Mouse (Mus musculus) thymus, postnatal 10 days (tissue): ENCODE measurements around the gene Apol7e.
"Not testable (repeated sequence)": the region's sequence is repeated elsewhere in the genome, so short reads cannot be mapped to it uniquely, and the experiment has no call there.

Experiments used
- DNase-seq, 2 experiments: peaks; one replicate each; pipeline ENCODE4 v3.0.0; 2021; ENCODE audit warnings: low spot score in 2 of 2

The Apol7e gene

GRCm38 (mm10) chr15:77698656-77699055, at the start of gene Apol7e:
Apol7e (plus strand) TSS chr15:77698857.
- DNase-seq: not testable (repeated sequence)

GRCm38 (mm10) chr15:77651143-77651542, 47.5 kb upstream of the Apol7e start:
- not testable (repeated sequence) for DNase-seq

GRCm38 (mm10) chr15:77659773-77660172, 38.9 kb upstream of the Apol7e start:
- not testable (repeated sequence) for DNase-seq

- DNase-seq: not testable (repeated sequence)
These were observed 36.8 kb upstream of the Apol7e start for GRCm38 (mm10) chr15:77661841-77662240.

GRCm38 (mm10) chr15:77674081-77674480, 24.6 kb upstream of the Apol7e start:
- DNase-seq: not testable (repeated sequence)

- DNase-seq: peak in 1 of 2 experiments; percentile 24
These were observed 14.7 kb upstream of the Apol7e start for GRCm38 (mm10) chr15:77683944-77684343.

GRCm38 (mm10) chr15:77691532-77692311, 6.9 kb upstream of the Apol7e start:
- DNase-seq: not testable (repeated sequence)

- peak; percentile 43 to 47 for DNase-seq
These were observed 3.9 kb upstream of the Apol7e start for GRCm38 (mm10) chr15:77694687-77695295.

GRCm38 (mm10) chr15:77705306-77705705, 6.6 kb downstream of the Apol7e start:
- DNase-seq: not testable (repeated sequence)

- DNase-seq: not testable (repeated sequence)
These were observed 10.3 kb downstream of the Apol7e start for GRCm38 (mm10) chr15:77708936-77709335.

GRCm38 (mm10) chr15:77718240-77718639, 19.6 kb downstream of the Apol7e start:
- not testable (repeated sequence) for DNase-seq

GRCm38 (mm10) chr15:77721509-77721908, 22.9 kb downstream of the Apol7e start:
- not testable (repeated sequence) for DNase-seq

GRCm38 (mm10) chr15:77724208-77724911, 25.7 kb downstream of the Apol7e start:
- not testable (repeated sequence) for DNase-seq

GRCm38 (mm10) chr15:77725393-77726020, 26.9 kb downstream of the Apol7e start:
- not testable (repeated sequence) for DNase-seq

- DNase-seq: not testable (repeated sequence)
These were observed 28.5 kb downstream of the Apol7e start for GRCm38 (mm10) chr15:77727139-77727538.

- DNase-seq: not testable (repeated sequence)
These were observed 29.1 kb downstream of the Apol7e start for GRCm38 (mm10) chr15:77727745-77728144.

- not testable (repeated sequence) for DNase-seq
These were observed 30.1 kb downstream of the Apol7e start, which contains the start of gene Apol9b for GRCm38 (mm10) chr15:77728739-77729138. Apol9b (plus strand) TSS chr15:77729039.

GRCm38 (mm10) chr15:77731605-77732004, 32.9 kb downstream of the Apol7e start:
- DNase-seq: no peak

GRCm38 (mm10) chr15:77732851-77733250, 34.2 kb downstream of the Apol7e start:
- not testable (repeated sequence) for DNase-seq

GRCm38 (mm10) chr15:77733380-77733779, 34.7 kb downstream of the Apol7e start:
- DNase-seq: peak in 1 of 2 experiments; percentile 28

GRCm38 (mm10) chr15:77733903-77734302, 35.2 kb downstream of the Apol7e start:
- not testable (repeated sequence) for DNase-seq
